Mouse (Mus musculus) olfactory bulb, adult 2 months (tissue): Measurements from ENCODE around the gene Foxf1.

Experiments
- CTCF ChIP-seq: fragments of 200-500 bp; IDR thresholded peaks from 2 replicates; pipeline ENCODE4 v1.5.1; 2012; ENCODE audit warnings: low read depth, mild to moderate bottlenecking, low read length, moderate library complexity; ENCODE audit not compliant: insufficient read depth
- POLR2A ChIP-seq: fragments of 200-500 bp; IDR thresholded peaks from 2 replicates; pipeline ENCODE4 v1.6.1; 2012; ENCODE audit warnings: mild to moderate bottlenecking, low read depth, low read length, moderate library complexity; ENCODE audit not compliant: insufficient read depth

DNA sequence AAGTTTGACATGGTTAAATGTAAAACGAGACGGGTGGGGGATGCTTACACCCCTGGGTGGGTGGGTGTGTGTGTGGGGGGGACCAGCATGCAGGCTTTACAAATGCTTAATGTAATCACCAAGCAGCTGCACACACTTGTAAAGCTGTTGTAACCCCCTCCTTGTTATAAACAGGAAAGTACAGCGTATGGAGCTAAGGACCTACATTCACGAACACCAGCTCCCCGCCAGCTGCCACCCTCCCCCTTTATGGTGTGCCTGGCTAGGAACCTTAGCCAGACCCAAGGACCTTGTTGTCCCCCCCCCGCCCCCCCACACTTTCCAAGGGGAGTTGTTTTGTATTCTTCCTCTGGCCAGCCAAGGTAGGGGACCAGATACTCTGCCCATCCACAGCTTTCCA is 42.5 kb downstream of the Foxf1 start:
- TF ChIP-seq CTCF (no peak), POLR2A (no peak)
